Mouse (Mus musculus) mouse trophoblast stem cell (cell line): Measurements from ENCODE around the gene Slc9b2.

Source experiments
- in situ Hi-C, 2 experiments: fragments of 300-500 bp; cut with MseI, MboI; formaldehyde crosslinking; loops; 2 replicates in 1 of 2; 3 replicates in 1 of 2; pipeline ENCODE4 v1.15.1; 2025

Slc9b2 gene

GRCm38 (mm10) chr3:135307411-135308259 is at the start of gene Slc9b2:
Slc9b2 (plus strand) TSS chr3:135307700.
- in situ Hi-C loops, result no loop called here

- in situ Hi-C loops, result no loop called here
These were observed 48.6 kb upstream of the Slc9b2 start for GRCm38 (mm10) chr3:135258919-135259318.

DNA sequence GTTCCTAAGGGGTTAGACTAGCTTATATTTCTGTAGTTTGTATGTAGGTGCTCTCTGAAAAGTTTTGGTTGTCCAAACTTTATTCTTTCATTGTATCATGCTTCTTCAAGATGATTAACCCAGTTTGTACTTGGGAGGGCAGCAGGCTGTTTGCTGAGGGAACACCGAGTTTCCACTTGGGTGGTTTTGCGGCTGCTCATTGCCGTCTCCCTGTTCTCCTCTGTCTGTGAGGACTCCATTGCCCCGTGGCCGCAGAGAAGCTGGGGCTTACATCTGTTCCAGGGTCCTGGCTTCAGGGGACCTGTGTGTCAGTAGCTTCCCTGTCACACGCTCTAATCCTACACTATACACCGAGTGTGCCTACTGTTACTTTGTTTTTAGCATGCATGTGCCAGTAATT is 47.3 kb upstream of the Slc9b2 start:
- in situ Hi-C loops, result no loop called here

DNA sequence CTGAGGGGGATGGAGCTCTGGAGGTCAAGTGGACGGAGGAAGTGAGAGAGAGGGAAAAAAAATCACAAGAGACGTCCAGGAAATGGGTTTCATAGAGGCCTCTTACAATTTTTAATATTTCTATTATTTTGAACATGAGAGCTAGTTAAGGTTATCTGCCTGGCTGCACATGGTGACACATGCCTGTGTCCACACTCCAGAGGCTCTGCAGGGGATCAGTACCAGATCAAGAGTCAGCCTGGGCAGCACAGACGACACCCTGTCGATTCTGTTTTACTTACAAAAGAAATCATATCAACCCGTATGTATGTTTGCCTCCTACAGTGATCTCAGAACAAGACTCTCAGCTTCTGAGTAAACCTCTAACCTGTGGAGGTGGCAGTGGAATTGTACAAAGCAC is 38.9 kb upstream of the Slc9b2 start:
- in situ Hi-C loops, result no loop called here

GRCm38 (mm10) chr3:135269391-135269990 is 38.0 kb upstream of the Slc9b2 start:
- in situ Hi-C loops, result no loop called here

GRCm38 (mm10) chr3:135272627-135273026 is 34.9 kb upstream of the Slc9b2 start:
- in situ Hi-C loops, result no loop called here

DNA sequence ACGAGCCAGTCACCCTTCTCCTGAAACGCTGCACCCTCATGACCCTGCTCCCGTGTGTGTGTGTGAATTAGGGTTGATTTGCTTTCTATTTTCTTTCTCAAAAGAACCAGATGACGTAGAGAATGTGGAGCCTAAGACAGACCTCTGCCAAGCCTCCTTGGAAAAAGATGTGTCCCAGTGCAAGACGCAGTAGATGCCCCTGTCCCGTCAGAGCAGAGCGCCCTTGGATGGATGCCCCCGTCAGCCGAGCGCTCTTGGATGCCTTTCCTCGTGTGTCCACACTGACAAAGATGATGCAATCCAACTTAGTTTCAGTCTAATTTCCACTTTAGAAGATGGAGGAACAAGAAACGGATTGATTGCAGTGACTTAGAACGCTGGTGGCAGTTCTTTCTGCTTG is 34.5 kb upstream of the Slc9b2 start:
- in situ Hi-C loops, result no loop called here

DNA sequence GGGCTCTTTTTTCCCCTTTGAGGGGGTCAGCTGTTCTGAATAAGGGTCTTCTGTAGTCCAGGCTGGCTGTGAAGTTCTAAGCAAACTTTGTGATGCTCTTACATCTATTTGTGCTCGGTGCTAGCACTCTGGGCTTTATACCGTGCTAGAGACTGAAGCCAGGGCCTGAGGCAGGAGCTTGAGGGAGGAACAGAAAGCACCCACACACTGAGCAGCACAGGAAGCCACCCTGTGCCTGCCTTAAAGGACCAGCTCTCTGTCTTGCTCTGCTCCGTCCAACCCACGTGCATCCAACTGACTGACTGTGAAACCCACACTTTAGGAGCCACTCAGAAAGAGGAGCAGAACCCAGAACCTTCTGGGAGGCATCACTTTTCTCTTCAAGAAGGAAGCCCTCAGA is 27.3 kb upstream of the Slc9b2 start:
- in situ Hi-C loops, result loop anchor here (5.0 to 25.0 kb wide), 2 partner anchors 47 to 432 kb away; no protein-coding TSS in a partner anchor

DNA sequence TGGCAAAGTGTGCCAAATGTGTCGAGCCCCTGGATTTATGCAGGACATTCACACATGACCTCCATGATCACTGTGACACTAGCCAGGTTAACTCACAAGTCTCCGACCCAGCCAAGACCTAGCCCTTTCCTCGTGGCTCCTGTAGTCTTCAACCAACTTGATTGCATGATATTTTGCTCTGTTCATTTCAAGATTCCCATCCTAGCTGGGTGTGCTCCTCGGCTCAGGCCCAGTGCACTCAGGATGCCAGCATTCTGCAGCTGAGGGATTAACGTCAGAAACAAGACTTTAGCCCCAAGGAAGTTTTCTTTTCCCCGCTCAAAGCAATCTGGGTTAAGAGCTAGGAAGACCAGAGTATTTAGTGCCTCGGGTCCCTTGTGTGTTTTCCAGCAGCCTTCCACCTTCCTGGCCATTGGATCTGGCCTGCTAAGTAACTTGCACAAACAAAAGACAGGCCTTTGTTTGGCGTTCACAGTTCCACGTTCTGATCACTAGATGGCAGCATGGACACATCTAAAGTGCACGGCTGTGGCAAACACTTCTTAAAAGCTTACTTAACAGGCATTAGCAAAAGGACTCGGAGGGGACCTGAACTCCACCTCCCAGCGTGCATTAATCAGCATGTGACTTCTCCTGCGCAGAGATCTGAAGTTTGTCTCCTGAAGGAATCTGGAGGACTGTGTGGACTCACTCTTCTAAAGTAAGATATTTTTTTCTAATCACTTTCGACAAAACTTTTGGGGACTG is 26.7 kb upstream of the Slc9b2 start, which contains the start of gene Bdh2:
Gene Bdh2, plus strand, starts transcription at position 553 of the 747 bp plus-strand sequence.
- in situ Hi-C loops, result loop anchor here (5.0 to 25.0 kb wide), 2 partner anchors 46 to 431 kb away; no protein-coding TSS in a partner anchor

DNA sequence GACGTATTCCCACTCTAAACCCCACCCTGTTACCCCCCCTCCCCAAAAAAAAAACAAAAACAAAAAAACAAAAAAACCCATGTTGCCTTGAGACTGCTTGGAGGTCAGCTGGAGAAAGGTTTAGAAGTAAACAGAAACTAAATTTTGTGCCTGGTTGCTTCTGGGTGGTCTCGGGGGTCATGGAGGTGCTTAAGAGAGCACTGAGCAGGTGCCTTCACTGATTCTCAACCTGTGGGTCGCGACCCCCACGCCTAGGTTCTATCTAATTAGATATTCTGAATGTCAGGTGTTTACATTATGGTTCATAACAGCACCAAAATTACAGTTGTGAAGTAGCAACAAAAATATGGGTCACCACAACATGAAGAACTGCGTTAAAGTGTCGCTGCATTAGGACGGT is 25.8 kb upstream of the Slc9b2 start:
- in situ Hi-C loops, result loop anchor here (5.0 to 25.0 kb wide), 2 partner anchors 46 to 431 kb away; no protein-coding TSS in a partner anchor

GRCm38 (mm10) chr3:135285256-135285655 is 22.2 kb upstream of the Slc9b2 start:
- in situ Hi-C loops, result loop anchor here in 1 of 2 experiments (25.0 kb wide), 1 partner anchor 427 kb away; no protein-coding TSS in a partner anchor

DNA sequence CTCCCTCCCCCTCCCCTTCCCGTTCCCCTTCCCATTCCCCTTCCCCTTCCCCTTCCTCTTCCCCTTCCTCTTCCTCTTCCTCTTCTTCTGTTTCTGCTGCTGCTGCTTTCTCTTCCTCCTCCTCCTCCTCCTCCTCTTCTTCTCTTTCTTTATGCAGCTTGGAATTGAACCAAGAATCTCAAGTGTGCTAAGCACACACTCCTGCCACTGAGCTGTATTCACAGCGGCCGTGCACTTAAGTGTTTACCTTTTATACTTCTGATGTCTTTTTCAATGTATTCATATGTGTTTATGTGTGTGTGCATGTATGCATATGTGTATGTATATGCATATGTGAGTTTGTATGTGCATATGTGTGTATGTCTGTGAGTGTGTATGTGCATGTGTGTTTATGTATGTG is 21.7 kb upstream of the Slc9b2 start:
- in situ Hi-C loops, result loop anchor here in 1 of 2 experiments (25.0 kb wide), 1 partner anchor 426 kb away; no protein-coding TSS in a partner anchor

GRCm38 (mm10) chr3:135288138-135288750 is 19.3 kb upstream of the Slc9b2 start:
- in situ Hi-C loops, result loop anchor here in 1 of 2 experiments (25.0 kb wide), 1 partner anchor 424 kb away; no protein-coding TSS in a partner anchor

- in situ Hi-C loops, result loop anchor here in 1 of 2 experiments (25.0 kb wide), 1 partner anchor 423 kb away; no protein-coding TSS in a partner anchor
These were observed 18.4 kb upstream of the Slc9b2 start for GRCm38 (mm10) chr3:135289148-135289547.

DNA sequence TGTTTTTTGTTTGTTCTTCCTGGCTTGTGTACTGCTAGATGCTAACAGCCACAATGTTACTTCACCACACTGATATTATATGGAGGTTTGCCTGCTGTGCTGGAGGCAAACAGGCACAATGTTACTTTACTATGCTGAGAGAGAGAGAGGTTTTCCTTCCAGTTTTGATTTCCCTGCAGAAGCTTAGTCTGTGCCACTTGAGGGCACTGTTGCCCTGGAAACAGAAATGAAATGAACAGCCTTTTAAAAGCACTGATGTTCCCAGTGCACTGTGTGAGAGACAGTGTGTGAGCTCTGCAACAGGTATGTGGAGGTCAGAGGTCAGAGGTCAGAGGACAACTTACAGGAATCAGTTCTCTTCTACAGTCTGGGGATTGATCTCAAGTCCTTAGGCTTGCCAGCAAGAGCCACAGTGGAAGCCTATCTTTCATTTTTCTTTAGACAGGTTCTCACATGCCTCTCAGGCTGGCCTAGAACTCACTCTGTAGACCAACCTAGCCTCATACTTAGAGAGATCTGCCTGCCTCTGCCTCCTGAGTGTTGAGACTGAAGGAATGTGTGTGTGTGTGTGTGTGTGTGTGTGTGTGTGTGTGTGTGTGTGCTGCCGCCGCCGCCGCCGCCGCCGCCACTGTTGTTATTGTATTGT is 17.1 kb upstream of the Slc9b2 start:
- in situ Hi-C loops, result loop anchor here in 1 of 2 experiments (5.0 to 25.0 kb wide), 2 partner anchors 37 to 422 kb away; no protein-coding TSS in a partner anchor

GRCm38 (mm10) chr3:135293703-135294102 is 13.8 kb upstream of the Slc9b2 start:
- in situ Hi-C loops, result loop anchor here in 1 of 2 experiments (5.0 to 25.0 kb wide), 2 partner anchors 34 to 419 kb away; no protein-coding TSS in a partner anchor

DNA sequence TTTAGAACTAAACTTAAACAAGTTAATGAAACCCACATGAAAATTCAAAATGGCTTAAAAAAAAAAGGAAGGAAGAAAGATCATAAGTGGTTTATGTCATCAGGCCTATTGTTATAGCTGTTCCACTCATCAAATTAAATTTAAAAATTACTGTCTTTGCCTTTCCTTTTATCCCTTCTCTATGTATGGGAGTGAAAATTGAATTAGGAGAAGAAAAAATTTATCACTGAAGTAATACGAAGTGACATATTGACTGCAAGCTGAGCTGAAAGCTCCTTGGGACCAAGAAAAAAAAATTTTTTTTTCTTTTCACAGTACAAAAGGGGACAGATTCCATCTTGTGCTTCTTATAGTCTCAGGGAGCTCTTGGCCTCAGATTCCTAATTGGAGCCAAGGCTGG is 11.9 kb upstream of the Slc9b2 start:
- in situ Hi-C loops, result loop anchor here in 1 of 2 experiments (25.0 kb wide), 1 partner anchor 417 kb away; no protein-coding TSS in a partner anchor

DNA sequence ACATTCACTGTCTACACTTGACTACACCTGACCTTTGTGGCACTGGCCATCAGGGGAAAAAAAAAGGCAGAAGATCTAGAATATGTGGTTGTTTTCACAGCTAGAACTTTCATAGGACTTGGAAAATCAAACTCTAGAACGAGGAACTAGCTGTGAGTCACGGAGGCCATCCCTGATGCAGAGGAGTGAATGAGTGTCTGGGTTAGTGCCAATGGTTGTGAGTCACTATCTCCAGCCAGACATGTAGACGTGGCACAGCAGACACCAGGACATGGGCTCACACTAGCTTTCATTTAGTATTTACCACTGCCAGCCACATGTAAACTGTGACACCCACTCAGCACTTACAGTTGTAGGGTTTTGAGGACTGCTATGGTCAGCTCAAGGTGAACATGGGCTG is 8.9 kb upstream of the Slc9b2 start:
- in situ Hi-C loops, result loop anchor here in 1 of 2 experiments (25.0 kb wide), 1 partner anchor 414 kb away; no protein-coding TSS in a partner anchor

GRCm38 (mm10) chr3:135300081-135300480 is 7.4 kb upstream of the Slc9b2 start:
- in situ Hi-C loops, result no loop called here

- in situ Hi-C loops, result no loop called here
These were observed 3.4 kb upstream of the Slc9b2 start for GRCm38 (mm10) chr3:135304060-135304459.
